Mouse (Mus musculus) intestine, embryonic 14.5 days (tissue): ENCODE measurements around the gene Ctrc. TPM values are rescaled to one million over a fixed set of nuclear protein-coding genes. Genes with fewer than 3 reads are reported as not detected.

Experiments
- ATAC-seq: fragments of 200-750 bp; cut with Nextera tagmentation; replicated peaks from 2 replicates; pipeline ENCODE4 v1.8.0; 2017; ENCODE audit warnings: low read depth, moderate number of reproducible peaks, moderate TSS enrichment, moderate library complexity; ENCODE audit not compliant: low FRiP score, low TSS enrichment
- DNase-seq: peaks from one replicate; pipeline ENCODE4 v3.0.0-alpha.2; 2018; ENCODE audit warnings: low spot score
- H3K27ac ChIP-seq: fragments of 300-500 bp; sonication (generic); 2 replicates; pipeline ENCODE4 v1.5.1; 2014; ENCODE audit warnings: low read depth, mild to moderate bottlenecking, control low read depth
- H3K27me3 ChIP-seq: fragments of 300-500 bp; sonication (generic); replicated peaks from 2 replicates; pipeline ENCODE4 v1.6.1; 2014; ENCODE audit warnings: low read length, control low read depth; ENCODE audit not compliant: control insufficient read depth, insufficient read depth
- H3K36me3 ChIP-seq: fragments of 300-500 bp; sonication (generic); 2 replicates; pipeline ENCODE4 v1.6.1; 2014; ENCODE audit warnings: low read length, control low read depth; ENCODE audit not compliant: control insufficient read depth, insufficient read depth
- H3K4me1 ChIP-seq: fragments of 300-500 bp; sonication (generic); replicated peaks from 2 replicates; pipeline ENCODE4 v1.6.1; 2014; ENCODE audit warnings: low read length, control low read depth, mixed read lengths; ENCODE audit not compliant: control insufficient read depth, insufficient read depth
- H3K4me2 ChIP-seq: fragments of 300-500 bp; sonication (generic); 2 replicates; pipeline ENCODE4 v1.6.1; 2014; ENCODE audit warnings: low read length
- H3K4me3 ChIP-seq: fragments of 300-500 bp; sonication (generic); 2 replicates; pipeline ENCODE4 v1.5.1; 2014; ENCODE audit warnings: low read depth, low read length, control low read depth, mixed read lengths
- H3K9ac ChIP-seq: fragments of 300-500 bp; sonication (generic); 2 replicates; pipeline ENCODE4 v1.6.1; 2014; ENCODE audit warnings: mild to moderate bottlenecking, low read length
- H3K9me3 ChIP-seq: fragments of 300-500 bp; sonication (generic); 2 replicates; pipeline ENCODE4 v1.6.1; 2016; ENCODE audit warnings: low read length, control low read depth; ENCODE audit not compliant: control insufficient read depth
- WGBS: fragments of 180-500 bp; shearing (Covaris S2); extraction: QIAGEN DNeasy Blood & Tissue Kit; methylation state at CpG from one replicate; pipeline ENCODE4 v1.1.7; 2014; 5-methylcytosine and 5-hydroxymethylcytosine counted together
- polyA plus RNA-seq: library from polyadenylated mRNA; unstranded; fragments of >200 nt; fragmentation: Nextera tagmentation; extraction: Ambion mirVana; gene quantifications from 2 replicates; pipeline ENCODE4 v1.2.1, GENCODE M21; 2014

The Ctrc gene
- polyA plus RNA-seq, 1 experiment from 2014 or later, result not detected

- Histone ChIP-seq H3K27ac (peak overlapping the region; percentile 85), H3K27me3 (no peaks in the 10 kb centered on the region), H3K36me3 (peaks cover 80% of the 10 kb centered on the region), H3K9me3 (no peaks in the 10 kb centered on the region), H3K9ac (no peak overlapping the region), H3K4me1 (peaks cover 13% of the 10 kb centered on the region), H3K4me2 (0 out of 2 replicates have a peak overlapping the region, but pooled peaks have one; percentile 4), H3K4me3 (no peak overlapping the region)
- DNase-seq (no peak), ATAC-seq (0 out of 2 replicates have a peak, but pooled peaks have one; percentile 13)
- WGBS, result 78% methylated on average over 8 of the region's 8 CpGs
Observed at GRCm38 (mm10) chr4:141766316-141766667, 79.9 kb downstream of the Ctrc start.

DNA sequence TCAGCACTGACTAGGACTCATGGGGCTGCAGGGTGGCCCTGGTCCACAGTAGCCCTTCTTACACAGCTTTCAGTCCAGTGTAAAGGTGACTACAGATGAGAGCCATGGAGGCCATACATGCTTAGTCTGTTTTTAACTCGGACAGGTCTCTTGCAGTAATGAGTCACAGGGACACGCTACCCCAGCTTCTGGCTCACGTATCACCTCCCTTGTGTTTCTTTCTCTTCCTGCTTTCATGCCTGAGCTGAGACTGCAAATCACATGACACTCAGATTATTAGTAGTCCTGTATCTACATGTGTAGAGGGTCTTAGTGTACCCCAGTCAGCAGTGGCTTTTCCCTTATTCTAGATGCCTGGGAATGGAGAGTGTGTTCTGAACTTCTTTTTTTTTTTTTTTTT, 81.2 kb downstream of the Ctrc start:
- 91% methylated on average over 3 of the region's 3 CpGs for WGBS

More for the DNA sequence above, 81.2 kb downstream of the Ctrc start:
- peaks cover 67% of the 10 kb centered on the region for H3K36me3 ChIP-seq
- ATAC-seq (no peak), DNase-seq (no peak)
- no peak overlapping the region for H3K4me3 ChIP-seq
- no peaks in the 10 kb centered on the region for H3K27me3 ChIP-seq
- no peak overlapping the region for H3K27ac ChIP-seq
- no peak overlapping the region for H3K4me2 ChIP-seq
- H3K4me1 ChIP-seq, result peaks cover 13% of the 10 kb centered on the region
- no peaks in the 10 kb centered on the region for H3K9me3 ChIP-seq
- no peak overlapping the region for H3K9ac ChIP-seq

Other genes with a start within 250 kb of the Ctrc start
- 94.6 and 108 TPM in 2 replicates for gene Fblim1, start 240.3 kb downstream of the Ctrc start, polyA plus RNA-seq
- 6.0 and 8.4 TPM in 2 replicates for gene Tmem82, start 227.7 kb downstream of the Ctrc start, polyA plus RNA-seq
- gene Slc25a34, start 222.5 kb downstream of the Ctrc start, polyA plus RNA-seq, result 0.17 and 0.26 TPM in 2 replicates
- 3.2 and 3.7 TPM in 2 replicates for gene Plekhm2, start 181.5 kb downstream of the Ctrc start, polyA plus RNA-seq
- gene Rsc1a1, start 160.8 kb downstream of the Ctrc start, polyA plus RNA-seq, result 2.2 and 3.7 TPM in 2 replicates
- gene Ddi2, start 122.9 kb downstream of the Ctrc start, polyA plus RNA-seq, result 19.5 and 20.0 TPM in 2 replicates
- gene Agmat, start 99.7 kb downstream of the Ctrc start, polyA plus RNA-seq, result 10.1 and 12.7 TPM in 2 replicates
- 4.4 and 4.5 TPM in 2 replicates for gene Dnajc16, start 55.4 kb downstream of the Ctrc start, polyA plus RNA-seq
- gene Casp9, start 52.7 kb downstream of the Ctrc start, polyA plus RNA-seq, result 19.3 and 20.0 TPM in 2 replicates
- gene Cela2a, start 20.2 kb downstream of the Ctrc start, polyA plus RNA-seq, result 6.9 TPM in 1 of 2 replicates, not detected in the other
- gene Efhd2, start 28.6 kb upstream of the Ctrc start, polyA plus RNA-seq, result 59.4 and 75.6 TPM in 2 replicates
- 1.8 and 2.2 TPM in 2 replicates for gene Fhad1, start 168.7 kb upstream of the Ctrc start, polyA plus RNA-seq
- gene Tmem51, start 237.9 kb upstream of the Ctrc start, polyA plus RNA-seq, result 42.9 and 45.5 TPM in 2 replicates